Mouse (Mus musculus) liver, embryonic 13.5 days (tissue): ENCODE data around the gene Tpm1. TPM values are rescaled to one million over a fixed set of nuclear protein-coding genes. Genes with fewer than 3 reads are reported as not detected.

Source experiments
- ATAC-seq: fragments of 200-750 bp; cut with Nextera tagmentation; 2 replicates; pipeline ENCODE4 v1.8.0; 2017; ENCODE audit warnings: low read depth, mild to moderate bottlenecking, moderate number of reproducible peaks, moderate library complexity
- DNase-seq: peaks from one replicate; pipeline ENCODE4 v3.0.0; 2022
- H3K27ac ChIP-seq: fragments of 300-500 bp; sonication (generic); 2 replicates; pipeline ENCODE4 v1.5.1; 2015; ENCODE audit warnings: moderate library complexity, mild to moderate bottlenecking, inconsistent platforms
- H3K27me3 ChIP-seq: fragments of 300-500 bp; sonication (generic); 2 replicates; pipeline ENCODE4 v1.6.1; 2015; ENCODE audit warnings: mild to moderate bottlenecking, inconsistent platforms
- H3K36me3 ChIP-seq: fragments of 300-500 bp; sonication (generic); 2 replicates; pipeline ENCODE4 v1.6.1; 2015; ENCODE audit warnings: mild to moderate bottlenecking, inconsistent platforms
- H3K4me1 ChIP-seq: fragments of 300-500 bp; sonication (generic); replicated peaks from 2 replicates; pipeline ENCODE4 v1.6.1; 2015; ENCODE audit warnings: inconsistent platforms
- H3K4me2 ChIP-seq: fragments of 300-500 bp; sonication (generic); 2 replicates; pipeline ENCODE4 v1.6.1; 2015; ENCODE audit warnings: inconsistent platforms, mild to moderate bottlenecking, moderate library complexity
- H3K4me3 ChIP-seq: fragments of 300-500 bp; sonication (generic); replicated peaks from 2 replicates; pipeline ENCODE4 v1.5.1; 2015; ENCODE audit warnings: mild to moderate bottlenecking, inconsistent platforms
- H3K9ac ChIP-seq: fragments of 300-500 bp; sonication (generic); 2 replicates; pipeline ENCODE4 v1.6.1; 2015; ENCODE audit warnings: mild to moderate bottlenecking, inconsistent platforms
- H3K9me3 ChIP-seq: fragments of 300-500 bp; sonication (generic); replicated peaks from 2 replicates; pipeline ENCODE4 v1.6.1; 2016; ENCODE audit warnings: inconsistent platforms
- WGBS: fragments of 180-500 bp; shearing (Covaris S2); methylation state at CpG from one replicate; pipeline ENCODE4 v1.1.7; 2015; ENCODE audit not compliant: insufficient replicate concordance; 5-methylcytosine and 5-hydroxymethylcytosine counted together
- polyA plus RNA-seq: library from polyadenylated mRNA; unstranded; fragments of >200 nt; fragmentation: Nextera tagmentation; extraction: Ambion mirVana; gene quantifications from 2 replicates; pipeline ENCODE4 v1.2.1, GENCODE M21; 2015

Tpm1 gene
- polyA plus RNA-seq, 1 experiment from 2014 or later = 168 TPM

DNA sequence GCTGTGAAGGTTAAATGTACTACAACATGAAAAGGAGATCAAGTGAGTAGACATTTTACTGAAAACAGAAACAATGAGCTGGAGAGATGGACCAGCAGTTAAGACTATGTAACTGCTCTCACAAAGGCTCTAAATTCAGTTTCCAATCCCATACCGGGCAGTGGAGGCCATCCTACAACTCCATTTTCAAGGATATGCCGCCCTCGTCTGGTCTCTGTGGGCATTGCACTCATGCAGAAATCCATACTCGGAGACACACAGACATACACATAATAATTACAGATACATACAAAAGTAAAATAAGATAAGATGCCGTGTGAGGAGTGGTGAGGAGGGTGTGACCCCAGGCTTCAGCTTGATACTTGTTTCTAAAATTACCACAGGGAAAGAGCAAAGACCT is 68.7 kb downstream of the Tpm1 start:
- H3K27ac ChIP-seq = no peak overlapping the region
- peak; percentile 73 for DNase-seq

DNA sequence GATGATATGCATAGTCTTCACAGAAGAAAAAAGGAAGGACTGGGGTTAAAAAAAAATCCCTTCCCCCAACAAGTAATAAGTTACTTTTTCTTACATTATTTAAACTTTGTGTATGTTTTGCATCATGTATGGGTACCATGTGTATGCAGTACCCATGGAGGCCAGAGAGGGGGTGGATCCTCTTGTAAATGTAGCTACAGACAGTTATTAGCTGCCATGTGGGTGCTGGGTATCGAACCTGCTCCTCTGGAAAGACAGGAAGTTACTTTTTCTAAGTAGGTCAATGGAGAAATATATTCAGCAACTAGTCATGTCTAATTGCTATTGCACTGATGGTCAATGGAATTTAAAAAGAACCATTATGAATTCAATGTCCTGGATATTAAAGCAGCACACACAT is 70.7 kb downstream of the Tpm1 start:
- WGBS = 70% methylated on average over 1 of the region's 1 CpGs
- no peak overlapping the region for H3K27ac ChIP-seq
- H3K36me3 ChIP-seq = no peaks in the 10 kb centered on the region
- peaks cover 19% of the 10 kb centered on the region for H3K4me1 ChIP-seq
- no peaks in the 10 kb centered on the region for H3K27me3 ChIP-seq
- no peak overlapping the region for H3K9ac ChIP-seq
- H3K4me3 ChIP-seq = no peak overlapping the region
- no peak overlapping the region for H3K4me2 ChIP-seq
- no peaks in the 10 kb centered on the region for H3K9me3 ChIP-seq
- DNase-seq (no peak), ATAC-seq (no peak)

More for the DNA sequence above, 68.7 kb downstream of the Tpm1 start:
- peaks cover 5% of the 10 kb centered on the region; the same call in 1 of the 2 replicates for H3K27me3 ChIP-seq
- H3K4me3 ChIP-seq = no peak overlapping the region
- peak; percentile 64 for ATAC-seq
- no peaks in the 10 kb centered on the region for H3K9me3 ChIP-seq
- H3K36me3 ChIP-seq = no peaks in the 10 kb centered on the region
- H3K4me2 ChIP-seq = no peak overlapping the region
- 5% methylated on average over 5 of the region's 5 CpGs for WGBS
- H3K9ac ChIP-seq = no peak overlapping the region
- H3K4me1 ChIP-seq = peaks cover 15% of the 10 kb centered on the region

DNA sequence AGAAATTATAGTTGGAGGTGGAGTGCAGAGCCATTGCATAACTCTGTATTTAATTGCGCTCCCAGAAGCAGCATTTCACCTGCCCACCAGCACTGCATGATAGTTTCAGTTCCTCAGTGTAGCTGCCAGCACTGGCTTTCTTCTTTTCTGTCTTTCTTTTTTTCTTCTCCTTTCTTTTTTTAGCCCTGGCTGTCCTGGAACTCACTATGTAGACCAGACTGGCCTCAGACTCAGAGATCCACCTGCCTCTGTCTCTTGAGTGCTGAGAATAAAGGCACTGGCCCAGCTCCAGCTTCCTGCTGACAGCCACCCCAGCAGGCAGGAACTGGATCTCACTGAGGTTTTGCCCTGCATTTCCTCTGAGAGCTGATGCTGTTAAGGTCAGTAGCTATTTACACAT is 71.2 kb downstream of the Tpm1 start:
- Histone ChIP-seq H3K27ac (no peak overlapping the region), H3K27me3 (no peaks in the 10 kb centered on the region), H3K4me3 (no peak overlapping the region), H3K9ac (no peak overlapping the region), H3K4me1 (peaks cover 19% of the 10 kb centered on the region), H3K9me3 (no peaks in the 10 kb centered on the region), H3K4me2 (no peak overlapping the region), H3K36me3 (no peaks in the 10 kb centered on the region)
- ATAC-seq (no peak), DNase-seq (no peak)
- 69% methylated on average over 1 of the region's 1 CpGs for WGBS

DNA sequence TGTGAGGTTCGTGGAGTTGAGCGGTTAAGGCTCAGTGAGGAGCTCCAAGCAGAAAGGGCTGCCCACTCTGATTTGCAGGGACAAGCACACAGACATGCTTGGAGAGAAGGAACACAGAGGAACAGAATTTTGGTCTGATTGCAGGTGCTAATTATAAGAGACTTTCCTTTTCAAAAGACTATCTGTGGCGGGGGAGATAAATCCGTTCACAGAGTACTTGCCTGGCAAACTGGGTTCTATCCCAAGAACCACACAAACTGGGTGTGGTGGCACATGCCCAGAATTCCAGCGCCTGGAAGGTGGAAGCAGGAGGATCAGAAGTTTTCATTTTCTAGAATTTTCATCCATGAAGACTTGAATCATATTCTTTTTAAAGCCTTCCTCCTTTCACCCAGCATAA is 72.1 kb downstream of the Tpm1 start:
- no peak overlapping the region for H3K27ac ChIP-seq
- H3K9ac ChIP-seq = no peak overlapping the region
- WGBS = 64% methylated on average over 5 of the region's 5 CpGs
- H3K36me3 ChIP-seq = no peaks in the 10 kb centered on the region
- peaks cover 19% of the 10 kb centered on the region for H3K4me1 ChIP-seq
- H3K4me2 ChIP-seq = no peak overlapping the region
- no peaks in the 10 kb centered on the region for H3K27me3 ChIP-seq
- no peak overlapping the region for H3K4me3 ChIP-seq
- no peak for ATAC-seq
- DNase-seq = no peak
- no peaks in the 10 kb centered on the region for H3K9me3 ChIP-seq

GRCm38 (mm10) chr9:66975239-66975645 is 74.0 kb downstream of the Tpm1 start, which contains the start of gene Lactb:
Gene Lactb (minus strand): TSS chr9:66975484.
- H3K27me3 ChIP-seq = no peaks in the 10 kb centered on the region
- peak within 1 kb of the TSS; percentile 99 for H3K4me2 ChIP-seq
- H3K36me3 ChIP-seq = peaks cover under 1% of the 10 kb centered on the region
- 0% methylated on average over 30 of the region's 32 CpGs for WGBS
- ATAC-seq (peak; percentile 96), DNase-seq (peak; percentile 93)
- H3K9me3 ChIP-seq = no peaks in the 10 kb centered on the region
- peaks cover 15% of the 10 kb centered on the region for H3K4me1 ChIP-seq
- peak within 1 kb of the TSS; percentile 88 for H3K9ac ChIP-seq
- H3K27ac ChIP-seq = peak within 1 kb of the TSS; percentile 89
- peak within 1 kb of the TSS; percentile 95 for H3K4me3 ChIP-seq

GRCm38 (mm10) chr9:66974721-66975225 is 74.4 kb downstream of the Tpm1 start:
- DNase-seq = peak; percentile 74
- Histone ChIP-seq H3K27me3 (no peaks in the 10 kb centered on the region), H3K27ac (peak overlapping the region; percentile 89), H3K4me3 (peak overlapping the region; percentile 95), H3K36me3 (peaks cover 5% of the 10 kb centered on the region), H3K9ac (peak overlapping the region; percentile 88), H3K9me3 (no peaks in the 10 kb centered on the region), H3K4me2 (peak overlapping the region; percentile 99), H3K4me1 (peaks cover 12% of the 10 kb centered on the region)
- WGBS = 0% methylated on average over 41 of the region's 41 CpGs
- ATAC-seq = peak; percentile 83

Other genes starting within 250 kb of the Tpm1 start
- gene Aph1c, start 214.7 kb downstream of the Tpm1 start, polyA plus RNA-seq = 1.1 and 1.2 TPM in 2 replicates
- 30.9 and 38.0 TPM in 2 replicates for gene Rab8b, start 129.7 kb downstream of the Tpm1 start, polyA plus RNA-seq
- gene Rps27l, start 103.3 kb downstream of the Tpm1 start, polyA plus RNA-seq = 702 and 803 TPM in 2 replicates
- gene Lactb, start 73.9 kb downstream of the Tpm1 start, polyA plus RNA-seq = 6.4 and 6.7 TPM in 2 replicates